Mouse (Mus musculus): ENCODE results near the gene Dab1. TPM values are rescaled to one million over a fixed set of nuclear protein-coding genes. Genes with fewer than 3 reads are reported as not detected.

Dab1 gene
- total RNA-seq, 2 experiments from 2014 or later, result 111 to 114 TPM

DNA sequence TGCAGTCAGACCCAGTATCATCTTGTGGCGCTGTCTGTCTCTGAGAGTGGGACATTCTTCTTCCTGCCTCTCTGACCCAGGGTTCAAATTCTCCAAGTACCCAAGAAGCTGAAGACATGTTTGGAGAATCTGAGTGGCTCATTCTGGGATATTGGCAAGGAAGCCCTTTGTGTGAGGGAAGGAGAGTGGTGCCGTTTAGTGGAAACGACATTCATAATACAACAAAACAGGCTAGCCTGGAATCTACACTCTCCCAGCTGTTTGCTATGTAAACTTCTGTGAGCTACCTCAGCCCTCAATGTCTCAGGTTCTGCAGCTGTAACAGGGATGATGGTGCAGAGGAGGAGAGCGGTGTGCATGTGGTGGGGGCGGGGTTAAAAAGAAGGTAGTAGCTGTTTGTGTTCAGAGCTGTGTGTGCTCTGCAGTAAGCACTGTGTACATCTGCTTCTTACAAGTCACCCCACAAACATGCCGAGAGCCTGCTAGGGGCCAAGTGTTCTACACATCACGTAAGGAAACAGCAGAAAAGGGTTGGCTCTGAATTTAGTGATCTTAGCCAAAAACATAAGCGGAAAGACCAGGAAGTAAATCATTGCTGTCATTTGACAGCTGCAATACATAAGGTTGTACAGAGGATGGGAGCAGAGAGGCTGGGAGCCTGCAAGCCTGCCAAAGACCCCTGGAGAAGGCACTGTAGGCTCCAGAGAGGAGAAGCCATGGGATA is 174.6 kb downstream of the Dab1 start:
- peak in 1 of 2 experiments; percentile 40 for DNase-seq (ENCODE audit: low spot score in 2 of 2)
- intact Hi-C loops (cut with DNase I), result no loop called here

GRCm38 (mm10) chr4:103796416-103796815 is 177.3 kb downstream of the Dab1 start:
- intact Hi-C loops (cut with DNase I), result no loop called here
- peak; percentile 48 to 68 for DNase-seq (ENCODE audit: low spot score in 2 of 2)

DNA sequence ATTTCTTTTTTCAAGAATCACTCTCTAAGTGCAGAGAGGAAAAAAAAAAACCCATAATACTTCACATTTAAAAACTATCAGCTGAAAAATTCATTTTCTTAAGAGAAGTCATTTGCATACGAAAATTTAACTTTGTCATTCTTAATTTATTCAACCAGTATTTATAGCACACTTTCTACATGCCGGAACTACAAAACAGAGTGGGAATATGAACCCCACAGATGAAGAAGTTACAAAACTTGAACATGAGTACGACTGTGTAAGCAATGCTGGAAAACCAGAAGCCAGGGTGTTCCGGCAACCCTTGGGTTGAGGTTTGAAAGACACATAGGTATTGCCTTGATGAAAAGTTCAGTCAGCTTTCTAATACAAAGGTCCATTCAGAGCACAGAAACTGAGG is 183.3 kb downstream of the Dab1 start:
- DNase-seq (ENCODE audit: low spot score in 2 of 2), result peak in 1 of 2 experiments; percentile 47
- intact Hi-C loops (cut with DNase I), result loop anchor here (10.0 kb wide), 1 partner anchor 258 kb away; no protein-coding TSS in a partner anchor

DNA sequence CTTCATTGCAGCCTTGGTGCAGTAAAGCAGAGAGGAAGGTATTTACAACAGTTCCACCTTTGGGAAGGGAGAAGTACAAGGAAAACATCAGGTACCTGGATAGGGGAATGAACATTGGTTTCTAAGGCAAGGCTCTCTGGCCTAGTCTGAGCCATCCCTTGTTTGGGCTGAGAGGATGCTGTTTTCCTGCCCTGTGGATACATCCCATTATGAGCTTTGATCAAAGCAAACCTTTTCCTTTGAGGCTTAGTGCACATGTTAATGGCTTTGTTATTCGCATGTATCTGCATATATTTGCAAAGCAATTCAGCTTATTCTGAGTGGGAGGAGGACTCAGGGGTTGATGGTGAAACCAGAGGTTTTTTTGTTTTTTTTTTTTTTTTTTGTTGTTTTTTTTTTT is 185.3 kb downstream of the Dab1 start:
- intact Hi-C loops (cut with DNase I), result loop anchor here (10.0 kb wide), 1 partner anchor 260 kb away; no protein-coding TSS in a partner anchor
- DNase-seq (ENCODE audit: low spot score in 2 of 2), result no peak

- intact Hi-C loops (cut with DNase I), result no loop called here
- DNase-seq (ENCODE audit: low spot score in 2 of 2), result no peak
Observed at GRCm38 (mm10) chr4:103822669-103823068, 203.5 kb downstream of the Dab1 start.

GRCm38 (mm10) chr4:103838377-103838776 is 219.2 kb downstream of the Dab1 start:
- intact Hi-C loops (cut with DNase I), result no loop called here
- no peak for DNase-seq (ENCODE audit: low spot score in 2 of 2)

GRCm38 (mm10) chr4:103839541-103839940 is 220.4 kb downstream of the Dab1 start:
- DNase-seq (ENCODE audit: low spot score in 2 of 2), result no peak
- intact Hi-C loops (cut with DNase I), result no loop called here

GRCm38 (mm10) chr4:103841126-103841525 is 222.0 kb downstream of the Dab1 start:
- intact Hi-C loops (cut with DNase I), result no loop called here
- no peak for DNase-seq (ENCODE audit: low spot score in 2 of 2)

- intact Hi-C loops (cut with DNase I), result no loop called here
Observed at GRCm38 (mm10) chr4:103844635-103845034, 225.5 kb downstream of the Dab1 start.

GRCm38 (mm10) chr4:103857173-103857572 is 238.0 kb downstream of the Dab1 start:
- intact Hi-C loops (cut with DNase I), result no loop called here
- DNase-seq (ENCODE audit: low spot score in 2 of 2), result peak in 1 of 2 experiments; percentile 24

More at GRCm38 (mm10) chr4:103844635-103845034, 225.5 kb downstream of the Dab1 start:
- no peak for DNase-seq (ENCODE audit: low spot score in 2 of 2)

DNA sequence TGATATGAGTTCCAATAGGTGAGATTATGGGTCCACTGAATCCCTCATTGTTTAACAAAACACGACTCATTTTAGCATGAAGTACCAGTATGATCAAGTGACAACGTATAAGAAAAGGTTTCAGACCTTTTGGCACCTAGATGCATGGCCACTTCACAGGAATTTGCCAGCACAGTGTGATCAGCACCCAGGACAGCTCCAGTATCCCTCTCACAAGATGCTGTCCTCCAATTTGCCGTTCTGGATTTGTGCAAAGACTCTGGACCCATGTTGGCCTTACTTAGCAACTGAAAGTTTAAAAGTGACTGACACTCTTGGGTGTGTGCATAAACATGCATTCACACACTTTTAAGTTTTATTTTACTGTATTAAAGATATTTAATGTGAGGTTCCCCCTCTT is 256.4 kb downstream of the Dab1 start:
- DNase-seq (ENCODE audit: low spot score in 2 of 2), result no peak
- intact Hi-C loops (cut with DNase I), result no loop called here

DNA sequence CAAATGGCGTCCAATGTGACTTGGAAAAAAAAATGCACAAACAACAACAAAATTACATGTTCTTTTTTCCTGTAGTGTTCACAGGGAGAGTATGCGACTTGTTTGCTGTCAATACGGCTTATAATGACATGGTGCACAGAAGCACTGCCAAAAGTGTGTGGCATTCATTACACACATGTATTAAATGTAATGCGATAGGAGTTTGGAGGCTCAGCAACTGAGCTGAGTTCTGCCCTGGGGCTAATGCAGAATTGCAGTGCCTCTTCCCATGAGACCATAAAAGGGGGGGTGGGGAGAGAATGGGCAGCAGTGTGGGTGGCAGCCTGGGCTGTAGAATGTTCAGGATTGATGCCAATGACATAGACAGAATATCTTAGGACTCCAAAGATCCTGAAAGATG is 259.7 kb downstream of the Dab1 start:
- DNase-seq (ENCODE audit: low spot score in 2 of 2), result no peak
- intact Hi-C loops (cut with DNase I), result no loop called here

DNA sequence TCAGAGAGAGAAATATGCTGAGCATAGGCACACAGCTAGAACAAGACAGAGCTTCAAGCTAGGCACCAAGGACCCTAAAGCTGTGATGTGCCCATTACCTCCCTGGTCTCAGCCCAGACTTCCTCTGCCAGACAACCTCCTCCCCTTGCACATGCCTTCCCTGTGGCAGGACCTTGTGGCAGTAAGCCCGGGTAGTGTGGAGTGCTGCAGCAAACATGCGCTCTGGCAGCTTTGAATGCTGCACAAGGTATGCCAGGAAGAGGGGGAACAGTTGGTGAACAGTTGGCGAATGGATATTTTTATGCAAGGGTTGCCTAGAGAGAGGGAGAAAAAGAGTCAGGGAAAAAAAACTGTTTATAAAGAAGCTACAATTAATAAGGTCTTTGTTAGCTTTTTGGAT is 262.5 kb downstream of the Dab1 start:
- intact Hi-C loops (cut with DNase I), result loop anchor here (10.0 kb wide), 1 partner anchor 483 kb away; no protein-coding TSS in a partner anchor

DNA sequence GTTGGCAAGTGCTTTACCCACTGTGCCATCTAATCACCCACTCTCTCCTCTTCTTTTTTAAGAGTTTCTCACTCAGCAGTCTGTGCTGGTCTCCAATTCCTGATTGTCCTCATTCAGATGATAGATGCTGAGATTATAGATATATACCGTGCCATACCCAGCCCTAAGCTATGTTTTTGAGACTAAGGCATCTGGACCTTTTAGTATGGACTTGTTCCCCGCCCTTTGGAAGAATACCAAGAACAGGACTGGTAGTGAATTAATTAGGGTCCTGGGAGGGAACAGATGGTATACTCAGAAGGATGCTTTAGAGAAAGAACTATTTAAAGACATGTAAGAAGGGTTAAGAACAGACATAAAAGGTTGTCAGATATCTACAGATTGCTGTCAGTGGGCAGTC is 268.9 kb downstream of the Dab1 start:
- DNase-seq (ENCODE audit: low spot score in 2 of 2), result peak in 1 of 2 experiments; percentile 23
- intact Hi-C loops (cut with DNase I), result loop anchor here (10.0 kb wide), 1 partner anchor 477 kb away; no protein-coding TSS in a partner anchor

More for the DNA sequence above, 262.5 kb downstream of the Dab1 start:
- DNase-seq (ENCODE audit: low spot score in 2 of 2), result peak; percentile 70 to 87

DNA sequence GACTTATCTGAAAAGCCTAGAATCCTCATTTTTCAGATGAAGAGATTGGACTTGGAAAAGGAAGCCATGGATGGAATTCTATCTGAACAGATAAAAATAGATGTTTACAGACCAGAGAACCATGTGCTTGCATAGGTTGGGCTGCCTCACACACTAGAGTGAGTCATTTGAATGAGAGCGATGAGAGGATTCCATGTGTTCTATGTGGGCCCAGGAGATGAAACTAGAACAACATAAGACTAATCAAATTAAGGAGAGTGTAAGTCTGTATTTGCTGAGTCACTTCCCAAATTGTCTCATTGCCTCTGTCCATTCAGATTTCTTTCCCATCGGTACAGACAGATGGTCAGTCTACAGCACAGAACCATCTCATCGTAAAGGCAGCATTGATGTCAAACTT is 270.0 kb downstream of the Dab1 start:
- peak in 1 of 2 experiments; percentile 38 for DNase-seq (ENCODE audit: low spot score in 2 of 2)
- intact Hi-C loops (cut with DNase I), result loop anchor here (10.0 kb wide), 1 partner anchor 476 kb away; no protein-coding TSS in a partner anchor

- peak in 1 of 2 experiments; percentile 63 for DNase-seq (ENCODE audit: low spot score in 2 of 2)
- intact Hi-C loops (cut with DNase I), result no loop called here
Observed at GRCm38 (mm10) chr4:103896806-103897205, 277.6 kb downstream of the Dab1 start.

GRCm38 (mm10) chr4:103897702-103898101 is 278.5 kb downstream of the Dab1 start:
- intact Hi-C loops (cut with DNase I), result no loop called here
- DNase-seq (ENCODE audit: low spot score in 2 of 2), result no peak

DNA sequence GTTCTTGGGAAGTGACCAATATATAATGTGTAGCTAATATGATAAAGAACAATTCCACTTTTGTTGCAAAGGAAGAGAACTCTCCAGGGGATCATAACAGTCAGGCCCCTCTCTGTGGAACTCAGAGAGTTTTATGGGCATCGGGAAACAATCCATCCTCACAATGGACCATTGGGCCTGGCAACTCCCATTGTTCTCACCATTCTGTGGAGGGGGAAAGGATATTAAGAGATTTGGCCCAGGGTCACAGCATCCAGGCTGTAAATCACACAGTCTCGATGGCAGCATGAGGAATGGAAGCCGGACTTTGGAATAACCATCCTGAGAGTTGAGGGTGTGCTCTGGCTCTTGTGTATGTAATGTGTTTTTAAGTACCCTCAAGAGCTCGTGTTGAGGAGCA is 292.3 kb downstream of the Dab1 start:
- DNase-seq (ENCODE audit: low spot score in 2 of 2), result no peak
- intact Hi-C loops (cut with DNase I), result no loop called here

DNA sequence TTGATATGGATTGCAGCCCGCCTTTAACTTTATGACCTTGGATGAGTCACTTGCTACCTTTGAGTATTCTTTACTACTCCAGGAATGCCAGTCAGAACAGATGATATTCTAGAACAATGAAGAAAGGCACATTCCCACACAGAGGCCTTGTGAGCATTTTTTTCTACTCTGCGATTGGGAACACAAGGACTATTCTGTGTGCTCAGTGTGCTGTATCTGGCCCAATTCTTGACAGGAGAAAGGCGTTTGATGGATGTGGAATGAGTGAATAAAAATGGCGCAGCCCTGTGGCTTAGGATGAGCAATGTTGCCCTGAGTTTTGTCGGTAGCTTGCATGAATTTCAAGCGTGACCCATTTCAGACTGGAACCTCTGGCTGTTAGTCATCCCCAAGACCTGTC is 292.9 kb downstream of the Dab1 start:
- intact Hi-C loops (cut with DNase I), result no loop called here
- no peak for DNase-seq (ENCODE audit: low spot score in 2 of 2)

GRCm38 (mm10) chr4:103922431-103922931 is 303.3 kb downstream of the Dab1 start:
- no peak for DNase-seq (ENCODE audit: low spot score in 2 of 2)
- intact Hi-C loops (cut with DNase I), result no loop called here

DNA sequence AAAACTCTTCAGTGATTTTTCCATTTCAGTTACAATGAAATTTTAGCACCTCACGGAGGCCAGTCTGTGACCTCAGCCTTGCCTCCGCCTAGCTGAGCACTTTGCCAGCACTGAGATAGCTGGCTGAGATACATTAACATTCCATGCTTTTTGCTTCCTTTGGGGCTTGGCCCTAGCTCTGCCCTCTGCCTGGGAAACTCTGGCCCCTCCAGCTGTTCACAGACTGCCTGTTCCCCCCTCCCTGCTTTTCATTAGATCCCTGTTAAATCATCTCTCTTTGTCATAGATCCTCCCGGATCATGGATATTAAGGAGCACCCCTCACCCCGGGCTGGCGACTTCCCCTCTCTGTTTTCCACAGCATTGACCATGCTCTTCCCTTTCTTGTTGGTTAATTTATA is 307.5 kb downstream of the Dab1 start:
- intact Hi-C loops (cut with DNase I), result no loop called here
- no peak for DNase-seq (ENCODE audit: low spot score in 2 of 2)

Measured in left cerebral cortex, postnatal 25 days (tissue).